Mouse (Mus musculus): ENCODE results near the gene BC035044.
"Not testable (repeated sequence)": the region's sequence is repeated elsewhere in the genome, so short reads cannot be mapped to it uniquely, and the experiment has no call there.

The BC035044 gene

GRCm38 (mm10) chr6:128890948-128891355, at the start of gene BC035044:
TSS of gene BC035044 (minus strand) at chr6:128891126.
- DNase-seq (ENCODE audit: low read depth, low spot score), result peak; percentile 79

GRCm38 (mm10) chr6:128935889-128936665, 45.2 kb upstream of the BC035044 start:
- not testable (repeated sequence) for DNase-seq (ENCODE audit: low read depth, low spot score)

GRCm38 (mm10) chr6:128934081-128934480, 43.2 kb upstream of the BC035044 start, which contains the start of gene Clec2g:
TSS of gene Clec2g (plus strand) at chr6:128934381.
- DNase-seq (ENCODE audit: low read depth, low spot score), result not testable (repeated sequence)

GRCm38 (mm10) chr6:128933050-128933449, 42.1 kb upstream of the BC035044 start:
- peak; percentile 23 for DNase-seq (ENCODE audit: low read depth, low spot score)

GRCm38 (mm10) chr6:128917322-128917721, 26.4 kb upstream of the BC035044 start:
- DNase-seq (ENCODE audit: low read depth, low spot score), result no peak

GRCm38 (mm10) chr6:128913598-128914254, 22.8 kb upstream of the BC035044 start:
- DNase-seq (ENCODE audit: low read depth, low spot score), result peak; percentile 49

- DNase-seq (ENCODE audit: low read depth, low spot score), result not testable (repeated sequence)
These were observed 10.0 kb upstream of the BC035044 start for GRCm38 (mm10) chr6:128900796-128901552.

- DNase-seq (ENCODE audit: low read depth, low spot score), result peak; percentile 28
These were observed 9.1 kb upstream of the BC035044 start for GRCm38 (mm10) chr6:128900044-128900443.

GRCm38 (mm10) chr6:128895404-128896001, 4.6 kb upstream of the BC035044 start:
- DNase-seq (ENCODE audit: low read depth, low spot score), result no peak

- DNase-seq (ENCODE audit: low read depth, low spot score), result peak; percentile 77
These were observed 2.1 kb downstream of the BC035044 start for GRCm38 (mm10) chr6:128888834-128889233.

GRCm38 (mm10) chr6:128887091-128887790, 3.7 kb downstream of the BC035044 start, which contains the start of gene Clec2i:
TSS of gene Clec2i (plus strand) at chr6:128887588.
- peak; percentile 92 for DNase-seq (ENCODE audit: low read depth, low spot score)

GRCm38 (mm10) chr6:128871910-128872610, 18.9 kb downstream of the BC035044 start:
- peak; percentile 32 for DNase-seq (ENCODE audit: low read depth, low spot score)

GRCm38 (mm10) chr6:128868861-128869260, 22.1 kb downstream of the BC035044 start:
- no peak for DNase-seq (ENCODE audit: low read depth, low spot score)

- no peak for DNase-seq (ENCODE audit: low read depth, low spot score)
These were observed 33.0 kb downstream of the BC035044 start for GRCm38 (mm10) chr6:128857976-128858375.

- no peak for DNase-seq (ENCODE audit: low read depth, low spot score)
These were observed 34.7 kb downstream of the BC035044 start for GRCm38 (mm10) chr6:128856250-128856649.

- no peak for DNase-seq (ENCODE audit: low read depth, low spot score)
These were observed 35.4 kb downstream of the BC035044 start for GRCm38 (mm10) chr6:128855477-128855876.

- DNase-seq (ENCODE audit: low read depth, low spot score), result no peak
These were observed 36.0 kb downstream of the BC035044 start for GRCm38 (mm10) chr6:128854895-128855294.

- DNase-seq (ENCODE audit: low read depth, low spot score), result peak; percentile 86
These were observed 36.7 kb downstream of the BC035044 start for GRCm38 (mm10) chr6:128854024-128854820.

GRCm38 (mm10) chr6:128852766-128853165, 38.2 kb downstream of the BC035044 start:
- DNase-seq (ENCODE audit: low read depth, low spot score), result no peak

All from A20 (cell line).